Mouse (Mus musculus) layer of hippocampus, postnatal 14 days (tissue): ENCODE measurements around the gene Pax2. TPM values are rescaled to one million over a fixed set of nuclear protein-coding genes. Genes with fewer than 3 reads are reported as not detected.

Source experiments
- microRNA-seq, 2 experiments: library from miRNA; unstranded; fragments of <30 nt; microRNA quantifications; one replicate each; pipeline ENCODE4 v1.2.0; 2021
- total RNA-seq, 2 experiments: library from RNA; stranded (reverse); gene quantifications; 2 replicates each; pipeline ENCODE4 v1.2.3; 2021

Pax2 gene
- total RNA-seq, 2 experiments from 2014 or later = 0.24 to 0.28 TPM

Small RNAs within 50 kb of the gene (microRNA-seq; reads per million reads assigned to microRNA genes)
- gene Mir6405 = 0 reads per million in 2 experiments

Other genes with a start within 250 kb of the Pax2 start
- gene Sec31b, start 210.2 kb upstream of the Pax2 start, total RNA-seq = under 1 TPM; 0.14 to 0.24 TPM
- gene Gm20538, start 203.2 kb upstream of the Pax2 start, total RNA-seq = not detected
- gene Ndufb8, start 200.6 kb upstream of the Pax2 start, total RNA-seq = 100 to 1,000 TPM; 428 to 432 TPM
- gene Hif1an, start 193.2 kb upstream of the Pax2 start, total RNA-seq = 10 to 100 TPM; 30.5 to 31.2 TPM
- gene Slf2, start 175.1 kb downstream of the Pax2 start, total RNA-seq = 10 to 100 TPM; 30.8 to 34.0 TPM
- gene Sema4g, start 233.1 kb downstream of the Pax2 start, total RNA-seq = 10 to 100 TPM; 40.1 to 46.0 TPM
- 10 to 100 TPM; 14.7 to 15.2 TPM for gene Twnk, start 249.6 kb downstream of the Pax2 start, total RNA-seq